Mouse (Mus musculus): ENCODE measurements around the gene Alcam.

DNA sequence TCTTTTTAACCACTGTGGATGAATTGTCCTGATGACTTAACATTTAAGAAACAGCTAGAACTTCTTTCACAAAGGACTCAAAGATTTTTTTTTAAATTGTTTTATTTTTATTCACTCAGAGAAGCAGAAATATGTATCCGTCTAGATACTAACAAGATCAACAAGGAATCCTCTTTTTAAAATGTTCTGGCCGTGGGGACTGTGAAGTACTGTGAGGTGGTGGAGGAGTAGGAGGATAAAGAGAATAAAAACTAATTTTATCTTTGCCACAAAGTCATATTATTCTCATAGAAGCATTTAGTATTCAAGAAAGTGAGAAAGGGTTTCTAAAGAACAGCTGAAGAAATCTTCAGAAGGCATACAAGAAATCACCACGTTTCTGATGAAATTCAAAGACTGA lies 54.8 kb downstream of the Alcam start:
- TF ChIP-seq CTCF (IDR thresholded peaks at IDR 0.05; ENCODE audit: control insufficient read depth, insufficient read depth, insufficient replicate concordance, low read depth, low read length) (no peak), POLR2A (IDR thresholded peaks at IDR 0.05; ENCODE audit: control insufficient read depth, low read depth, low read length) (no peak)

Measured in testis, adult 2 months (tissue).